Mouse (Mus musculus): ENCODE measurements at regions not wholly inside any gene's neighbourhood (a gene's known extent, or its start where the extent isn't known, plus 50 kb on each side); places are given as distances from the start of the nearest gene placed in this dataset.

DNA sequence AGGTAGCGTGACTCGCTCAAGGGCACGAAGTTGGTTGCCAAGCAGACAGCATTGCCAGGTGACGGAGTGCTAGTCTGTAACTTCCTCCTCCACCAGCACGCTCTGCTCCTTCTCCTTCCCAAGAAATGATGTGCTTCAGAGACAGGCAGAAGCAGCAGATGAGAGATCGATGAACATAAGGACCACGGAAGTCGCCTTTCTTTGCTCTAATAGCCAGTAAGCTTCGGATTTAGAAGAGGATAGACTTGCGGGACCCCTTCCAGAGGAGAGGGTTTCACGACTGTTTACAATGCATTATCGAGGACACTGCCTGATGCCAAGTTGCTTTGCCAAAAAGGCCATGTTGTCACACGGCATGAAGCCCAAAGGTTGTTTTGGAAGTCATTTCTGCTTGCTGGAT lies 199.2 kb downstream of the Spry2 start:
- Histone ChIP-seq H3K9me3 (no peaks in the 10 kb centered on the region), H3K4me2 (no peak overlapping the region), H3K4me3 (no peak overlapping the region), H3K27me3 (no peaks in the 10 kb centered on the region), H3K36me3 (no peaks in the 10 kb centered on the region), H3K9ac (no peak overlapping the region), H3K4me1 (replicated peaks) (no peaks in the 10 kb centered on the region), H3K27ac (replicated peaks) (no peak overlapping the region)
- ATAC-seq (ENCODE audit: low FRiP score, low read depth): no peak
- 80% methylated on average over 13 of the region's 13 CpGs for WGBS

DNA sequence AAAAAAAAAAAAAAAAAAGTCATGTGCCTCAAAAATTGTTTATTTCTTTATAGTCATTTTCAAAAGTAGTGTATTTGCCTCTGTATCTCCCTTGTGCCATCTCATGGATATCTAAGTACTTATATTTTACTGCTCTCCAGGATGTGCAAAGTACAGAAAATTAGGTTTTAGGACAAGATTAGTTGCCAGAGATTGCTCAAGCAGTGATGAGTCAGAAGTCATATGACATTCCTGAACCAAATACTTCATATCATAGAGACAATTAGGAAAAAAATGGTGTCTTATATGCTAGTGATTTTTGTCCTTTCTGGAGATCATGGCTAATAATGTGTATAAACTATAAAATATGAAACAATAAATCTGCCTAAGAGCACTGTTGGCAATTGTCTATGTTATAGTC lies 201.7 kb downstream of the Spry2 start:
- H3K27ac ChIP-seq (replicated peaks): no peak overlapping the region
- no peaks in the 10 kb centered on the region for H3K27me3 ChIP-seq
- H3K9ac ChIP-seq: no peak overlapping the region
- no peaks in the 10 kb centered on the region for H3K9me3 ChIP-seq
- no peak overlapping the region for H3K4me2 ChIP-seq
- H3K4me1 ChIP-seq (replicated peaks): no peaks in the 10 kb centered on the region
- no peak for ATAC-seq (ENCODE audit: low FRiP score, low read depth)
- no peaks in the 10 kb centered on the region for H3K36me3 ChIP-seq
- H3K4me3 ChIP-seq: no peak overlapping the region

DNA sequence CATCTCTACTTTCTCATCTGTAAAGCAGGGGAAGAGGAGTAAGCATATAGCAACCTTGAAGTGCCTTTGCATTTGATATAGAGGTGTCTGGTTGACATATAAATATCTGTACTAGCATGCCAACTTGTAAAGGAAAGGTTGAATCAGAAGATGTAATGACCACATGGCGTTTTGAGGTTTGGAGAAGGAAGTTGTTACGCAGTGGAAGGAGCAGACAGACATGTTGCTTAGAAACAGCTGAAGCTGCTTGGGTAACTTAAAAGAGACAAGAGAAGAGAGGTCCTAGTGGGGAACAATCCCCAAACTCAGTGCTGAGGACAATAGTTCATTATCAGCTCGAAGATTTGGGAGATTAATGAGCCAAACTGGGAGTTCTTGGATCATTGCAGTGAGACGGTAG lies 202.9 kb downstream of the Spry2 start:
- WGBS: 82% methylated on average over 4 of the region's 4 CpGs
- no peak for ATAC-seq (ENCODE audit: low FRiP score, low read depth)
- Histone ChIP-seq H3K9ac (no peak overlapping the region), H3K4me2 (no peak overlapping the region), H3K27me3 (no peaks in the 10 kb centered on the region), H3K27ac (replicated peaks) (no peak overlapping the region), H3K4me1 (replicated peaks) (no peaks in the 10 kb centered on the region), H3K4me3 (no peak overlapping the region), H3K9me3 (no peaks in the 10 kb centered on the region), H3K36me3 (no peaks in the 10 kb centered on the region)

DNA sequence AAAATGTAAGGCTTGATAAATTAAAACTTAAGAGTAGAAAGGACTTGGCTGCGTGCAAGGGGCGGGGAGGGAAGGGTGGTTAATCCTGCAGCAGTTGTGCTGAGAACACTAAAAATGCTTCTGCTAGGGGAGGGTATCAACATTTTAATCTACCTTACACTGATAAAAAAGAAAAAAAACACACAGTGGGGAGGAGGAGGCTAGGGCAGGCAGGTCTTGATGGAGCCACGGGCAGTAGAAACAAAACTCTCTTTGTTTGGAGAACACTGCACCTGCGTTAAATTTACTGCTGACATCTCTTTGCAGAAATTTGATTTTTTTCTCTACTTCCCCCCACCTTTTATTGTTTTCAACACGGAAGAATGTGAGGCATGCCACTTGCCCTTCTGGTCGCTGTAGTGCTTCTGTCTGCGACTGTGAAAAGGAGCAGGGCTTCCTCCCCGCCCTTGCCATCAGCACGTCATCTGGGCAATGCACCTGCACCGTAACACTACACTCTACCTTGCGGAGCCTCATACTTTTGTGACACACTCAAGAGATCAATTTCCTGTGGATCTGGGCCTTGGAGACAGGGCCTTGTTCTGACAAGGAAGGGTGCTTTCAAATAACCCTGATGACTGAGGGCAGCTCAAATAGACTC lies 211.7 kb downstream of the Spry2 start:
- H3K4me2 ChIP-seq: no peak overlapping the region
- no peak overlapping the region for H3K9ac ChIP-seq
- no peak overlapping the region for H3K27ac ChIP-seq (replicated peaks)
- H3K4me3 ChIP-seq: no peak overlapping the region
- H3K4me1 ChIP-seq (replicated peaks): no peaks in the 10 kb centered on the region
- no peaks in the 10 kb centered on the region for H3K36me3 ChIP-seq
- no peaks in the 10 kb centered on the region for H3K27me3 ChIP-seq
- H3K9me3 ChIP-seq: no peaks in the 10 kb centered on the region
- no peak for ATAC-seq (ENCODE audit: low FRiP score, low read depth)
- WGBS: 62% methylated on average over 11 of the region's 11 CpGs

DNA sequence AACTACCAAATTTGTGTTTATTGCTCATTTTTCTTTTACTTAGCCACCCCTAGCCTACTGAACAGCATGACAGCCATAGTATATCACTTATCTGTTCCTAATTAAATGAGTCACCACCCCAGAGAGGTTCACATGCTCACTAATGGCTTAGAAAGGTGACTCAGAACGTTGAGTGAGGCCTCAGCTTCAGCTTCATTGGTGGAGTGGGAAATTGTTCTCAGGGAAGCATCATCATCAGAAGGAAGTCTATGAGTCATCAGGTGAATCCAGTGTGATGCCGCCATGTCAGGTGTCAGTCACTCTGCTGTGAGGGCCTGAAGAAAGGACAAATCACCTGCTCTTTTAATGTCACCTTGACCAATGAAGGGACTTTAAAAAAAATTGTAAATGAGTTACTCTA lies 212.3 kb downstream of the Spry2 start:
- Histone ChIP-seq H3K36me3 (no peaks in the 10 kb centered on the region), H3K27ac (replicated peaks) (no peak overlapping the region), H3K4me3 (no peak overlapping the region), H3K4me1 (replicated peaks) (no peaks in the 10 kb centered on the region), H3K27me3 (no peaks in the 10 kb centered on the region), H3K9me3 (no peaks in the 10 kb centered on the region), H3K9ac (no peak overlapping the region), H3K4me2 (no peak overlapping the region)
- no peak for ATAC-seq (ENCODE audit: low FRiP score, low read depth)
- 83% methylated on average over 2 of the region's 2 CpGs for WGBS

DNA sequence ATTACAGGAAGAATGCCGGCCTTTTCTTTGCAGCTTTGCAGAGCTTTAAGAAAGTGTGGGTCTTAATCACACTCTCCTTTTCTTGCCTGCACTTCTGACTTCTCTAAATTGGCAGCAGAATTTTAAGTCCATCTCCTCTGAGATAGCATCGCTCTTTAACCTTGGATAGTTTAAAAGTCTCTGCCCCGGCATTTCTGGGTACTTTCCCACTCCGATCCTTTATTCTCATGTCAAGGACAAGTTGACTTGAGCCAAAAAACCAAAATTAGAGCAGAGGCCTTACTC lies 220.0 kb downstream of the Spry2 start:
- no peak overlapping the region for H3K4me3 ChIP-seq
- H3K9ac ChIP-seq: no peak overlapping the region
- H3K9me3 ChIP-seq: no peaks in the 10 kb centered on the region
- no peaks in the 10 kb centered on the region for H3K27me3 ChIP-seq
- no peak overlapping the region for H3K4me2 ChIP-seq
- H3K27ac ChIP-seq (replicated peaks): peak overlapping the region; percentile 22
- no peaks in the 10 kb centered on the region for H3K36me3 ChIP-seq
- H3K4me1 ChIP-seq (replicated peaks): peaks cover 18% of the 10 kb centered on the region
- WGBS: 11% methylated on average over 4 of the region's 4 CpGs
- ATAC-seq (ENCODE audit: low FRiP score, low read depth): no peak

DNA sequence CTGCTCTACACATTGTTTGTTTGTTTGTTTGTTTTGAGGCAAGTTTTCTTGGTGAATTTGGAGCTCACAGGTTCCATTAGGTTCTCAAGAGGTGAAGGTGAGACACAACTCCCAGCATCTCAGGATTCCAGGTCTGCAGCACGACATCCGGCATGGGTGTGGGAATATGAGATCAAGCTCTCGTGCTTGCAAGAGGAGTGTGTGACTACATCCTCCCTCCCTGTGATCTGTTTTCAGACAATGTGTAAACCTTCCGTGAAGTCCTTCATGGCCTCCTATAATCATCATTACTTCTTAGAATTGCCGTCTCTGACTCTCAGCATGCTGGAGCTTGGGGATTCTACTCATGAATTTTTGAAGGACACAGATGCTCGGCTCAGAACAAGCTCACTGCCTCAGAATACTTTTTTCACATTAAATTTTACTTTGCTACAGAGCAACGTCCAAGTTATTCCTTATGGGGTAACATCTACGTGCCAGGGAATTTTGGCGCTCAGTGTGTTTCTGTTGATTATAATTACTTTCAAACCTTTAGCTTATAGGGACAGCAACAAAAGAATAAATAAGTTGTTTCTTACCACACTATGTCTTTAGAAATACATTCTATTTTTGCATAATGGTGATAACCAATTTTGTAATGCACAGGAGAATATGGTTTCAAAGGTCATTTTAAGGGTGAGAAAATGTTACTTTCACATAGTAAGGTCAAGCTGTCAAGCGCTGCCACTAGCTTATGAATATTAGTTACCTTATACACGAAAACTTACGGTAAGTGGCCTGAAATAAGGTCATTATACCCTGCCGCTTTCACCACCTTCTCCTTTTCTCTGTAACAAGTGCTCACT lies 220.6 kb downstream of the Spry2 start:
- no peak overlapping the region for H3K4me2 ChIP-seq

DNA sequence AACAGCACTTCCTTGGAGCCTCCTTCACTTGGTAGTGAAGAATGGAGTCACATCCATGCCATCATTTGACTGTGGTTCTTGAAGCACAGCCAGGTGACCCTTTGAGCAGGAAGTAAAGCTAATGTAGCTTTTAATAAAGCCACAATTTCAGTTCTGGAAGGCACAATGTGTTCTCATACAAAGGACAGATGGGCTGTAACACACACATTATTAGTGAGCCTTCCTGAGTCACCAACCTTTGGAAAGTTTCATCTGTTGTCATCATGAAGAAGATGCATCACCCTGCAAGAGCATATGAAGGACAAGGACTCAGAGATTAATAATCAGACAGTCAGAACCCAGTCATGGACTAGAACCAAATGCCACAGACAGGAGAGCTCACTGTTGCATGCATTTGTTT lies 221.6 kb downstream of the Spry2 start:
- no peak overlapping the region for H3K4me3 ChIP-seq
- H3K27me3 ChIP-seq: no peaks in the 10 kb centered on the region
- H3K9me3 ChIP-seq: no peaks in the 10 kb centered on the region
- no peaks in the 10 kb centered on the region for H3K36me3 ChIP-seq
- H3K9ac ChIP-seq: no peak overlapping the region
- no peak overlapping the region for H3K27ac ChIP-seq (replicated peaks)
- no peak overlapping the region for H3K4me2 ChIP-seq
- no peak for ATAC-seq (ENCODE audit: low FRiP score, low read depth)
- peaks cover 18% of the 10 kb centered on the region for H3K4me1 ChIP-seq (replicated peaks)

More for the DNA sequence above, 220.6 kb downstream of the Spry2 start:
- Histone ChIP-seq H3K36me3 (no peaks in the 10 kb centered on the region), H3K9ac (no peak overlapping the region), H3K4me1 (replicated peaks) (peaks cover 18% of the 10 kb centered on the region), H3K9me3 (no peaks in the 10 kb centered on the region), H3K27ac (replicated peaks) (peak overlapping the region; percentile 22; the same call in 1 of the 2 replicates), H3K27me3 (no peaks in the 10 kb centered on the region), H3K4me3 (no peak overlapping the region)
- WGBS: 30% methylated on average over 13 of the region's 13 CpGs
- no peak for ATAC-seq (ENCODE audit: low FRiP score, low read depth)

DNA sequence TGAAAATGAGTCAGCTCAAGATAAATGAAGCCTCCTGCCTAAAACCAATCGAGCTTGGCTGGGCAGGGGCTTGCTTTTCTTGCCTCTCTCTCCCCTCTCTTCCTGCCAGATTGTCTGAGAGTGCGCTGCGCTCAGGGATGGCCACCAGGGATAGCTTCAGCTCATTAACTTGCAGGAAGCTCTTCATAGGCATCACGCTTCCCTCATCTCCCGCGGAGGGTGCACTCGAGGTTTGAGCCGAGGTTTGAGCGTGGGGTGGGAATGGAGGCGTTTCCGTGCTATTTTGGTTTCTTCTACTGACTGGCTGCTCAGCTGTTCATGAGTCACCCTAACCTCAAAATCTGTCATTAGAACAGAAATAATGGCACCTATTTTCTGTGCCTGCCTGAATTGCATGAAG lies 227.7 kb downstream of the Spry2 start:
- H3K4me3 ChIP-seq: peak overlapping the region; percentile 11; the same call in 1 of the 2 replicates

DNA sequence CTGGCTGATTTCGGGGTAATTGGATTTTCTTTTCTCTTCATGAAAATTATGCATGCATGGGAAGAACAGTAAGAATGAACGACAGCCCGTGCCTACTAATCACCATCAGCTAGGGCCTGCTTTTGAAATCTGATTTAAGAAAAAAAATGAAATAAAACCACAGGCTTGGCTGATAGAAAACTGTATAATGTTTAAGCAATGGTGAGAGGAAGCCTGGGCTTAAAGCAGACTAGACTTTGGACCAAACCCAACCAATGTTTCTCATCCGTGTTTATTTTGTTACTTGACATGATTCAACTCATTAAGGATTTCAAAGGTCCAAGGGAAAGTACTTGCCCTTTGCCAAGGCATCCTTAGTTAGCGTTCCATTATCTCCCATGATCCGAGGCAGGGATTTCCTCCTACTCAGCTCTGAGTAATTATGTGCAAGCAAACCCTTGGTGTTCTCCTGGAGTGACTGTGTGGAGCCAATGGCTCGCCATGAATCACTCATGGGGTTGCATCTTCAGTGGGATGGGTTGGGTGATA lies 231.9 kb downstream of the Spry2 start:
- no peak overlapping the region for H3K4me2 ChIP-seq
- peaks cover 14% of the 10 kb centered on the region for H3K4me1 ChIP-seq (replicated peaks)
- H3K27me3 ChIP-seq: no peaks in the 10 kb centered on the region
- no peak overlapping the region for H3K4me3 ChIP-seq
- H3K36me3 ChIP-seq: no peaks in the 10 kb centered on the region
- ATAC-seq (ENCODE audit: low FRiP score, low read depth): peak; percentile 25; the same call in 1 of the 2 replicates
- H3K27ac ChIP-seq (replicated peaks): peak overlapping the region; percentile 1; the same call in 1 of the 2 replicates
- no peak overlapping the region for H3K9ac ChIP-seq
- no peaks in the 10 kb centered on the region for H3K9me3 ChIP-seq
- 49% methylated on average over 7 of the region's 7 CpGs for WGBS

More for the DNA sequence above, 227.7 kb downstream of the Spry2 start:
- Histone ChIP-seq H3K27ac (replicated peaks) (peak overlapping the region; percentile 59), H3K9ac (no peak overlapping the region), H3K27me3 (no peaks in the 10 kb centered on the region), H3K9me3 (no peaks in the 10 kb centered on the region), H3K4me2 (peak overlapping the region; percentile 44), H3K4me1 (replicated peaks) (peaks cover 14% of the 10 kb centered on the region), H3K36me3 (no peaks in the 10 kb centered on the region)
- ATAC-seq (ENCODE audit: low FRiP score, low read depth): peak; percentile 79
- 15% methylated on average over 11 of the region's 11 CpGs for WGBS

DNA sequence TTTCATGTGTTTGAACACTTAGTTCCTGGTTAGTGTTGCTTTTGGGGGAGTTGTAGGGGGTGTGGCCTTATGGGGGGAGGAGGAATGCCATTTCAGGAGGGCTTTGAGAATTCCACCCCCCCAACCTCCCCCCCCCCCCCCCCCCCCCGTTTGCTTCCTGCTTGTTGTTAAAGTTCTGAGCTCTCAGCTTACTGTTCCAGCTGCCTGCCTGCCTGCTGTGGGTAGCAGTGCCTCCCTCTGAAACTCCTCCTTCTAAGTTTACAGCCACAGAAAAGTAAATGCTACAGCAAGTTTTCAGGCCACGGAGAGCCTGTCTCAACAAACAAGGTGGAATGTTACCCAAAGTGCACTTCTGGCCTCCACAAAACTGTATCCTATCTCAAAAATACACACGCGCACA lies 233.1 kb downstream of the Spry2 start:
- Histone ChIP-seq H3K4me3 (no peak overlapping the region), H3K36me3 (no peaks in the 10 kb centered on the region), H3K9ac (no peak overlapping the region), H3K4me1 (replicated peaks) (0 out of 2 replicates have a peak, but pooled peaks cover 8% of the 10 kb centered on the region), H3K4me2 (no peak overlapping the region), H3K27me3 (no peaks in the 10 kb centered on the region), H3K9me3 (no peaks in the 10 kb centered on the region), H3K27ac (replicated peaks) (no peak overlapping the region)
- WGBS: 74% methylated on average over 4 of the region's 4 CpGs
- no peak for ATAC-seq (ENCODE audit: low FRiP score, low read depth)

DNA sequence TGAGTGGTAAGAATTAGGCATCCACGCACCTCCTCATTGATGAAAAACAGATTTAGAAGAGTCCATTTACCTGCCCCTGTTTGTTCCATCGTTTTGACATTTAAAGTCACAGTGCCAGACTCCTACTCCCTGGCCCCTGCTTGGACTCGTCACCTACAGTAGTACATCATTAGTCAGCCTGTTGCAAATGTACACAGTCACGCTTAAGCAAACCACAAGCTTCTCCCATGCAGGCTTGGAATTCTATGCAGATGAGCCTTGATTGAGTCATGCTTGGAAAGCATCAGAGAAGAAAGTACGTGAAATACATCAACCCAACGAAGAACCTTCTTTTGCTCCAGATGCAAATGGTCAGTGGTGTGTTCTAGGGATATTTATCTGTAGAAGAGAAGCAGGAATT lies 233.8 kb downstream of the Spry2 start:
- H3K4me2 ChIP-seq: no peak overlapping the region
- H3K4me1 ChIP-seq (replicated peaks): 0 out of 2 replicates have a peak, but pooled peaks cover 8% of the 10 kb centered on the region
- ATAC-seq (ENCODE audit: low FRiP score, low read depth): no peak
- H3K4me3 ChIP-seq: no peak overlapping the region
- no peak overlapping the region for H3K27ac ChIP-seq (replicated peaks)
- no peaks in the 10 kb centered on the region for H3K9me3 ChIP-seq
- H3K9ac ChIP-seq: no peak overlapping the region
- H3K36me3 ChIP-seq: no peaks in the 10 kb centered on the region
- 87% methylated on average over 6 of the region's 6 CpGs for WGBS
- no peaks in the 10 kb centered on the region for H3K27me3 ChIP-seq

All from hindbrain, embryonic 15.5 days (tissue).